Mouse (Mus musculus) heart, embryonic 11.5 days (tissue): Measurements from ENCODE around the gene Car12. TPM values are rescaled to one million over a fixed set of nuclear protein-coding genes. Genes with fewer than 3 reads are reported as not detected.

ENCODE experiments used
- ATAC-seq: fragments of 200-750 bp; cut with Nextera tagmentation; replicated peaks from 2 replicates; pipeline ENCODE4 v1.8.0; 2017; ENCODE audit warnings: moderate library complexity; ENCODE audit not compliant: insufficient number of reproducible peaks, low FRiP score, low TSS enrichment
- H3K27ac ChIP-seq: fragments of 300-500 bp; sonication (generic); 2 replicates; pipeline ENCODE4 v1.5.1; 2014; ENCODE audit warnings: mild to moderate bottlenecking, low read depth, low read length
- H3K27me3 ChIP-seq: fragments of 300-500 bp; sonication (generic); 2 replicates; pipeline ENCODE4 v1.6.1; 2014; ENCODE audit warnings: mild to moderate bottlenecking, low read length, mixed read lengths; ENCODE audit not compliant: control insufficient read depth, insufficient read depth
- H3K36me3 ChIP-seq: fragments of 300-500 bp; sonication (generic); 2 replicates; pipeline ENCODE4 v1.6.1; 2014; ENCODE audit warnings: mild to moderate bottlenecking, low read length, moderate library complexity, mixed read lengths; ENCODE audit not compliant: control insufficient read depth, insufficient read depth
- H3K4me1 ChIP-seq: fragments of 300-500 bp; sonication (generic); 2 replicates; pipeline ENCODE4 v1.6.1; 2014; ENCODE audit warnings: low read length; ENCODE audit not compliant: control insufficient read depth, insufficient read depth
- H3K4me2 ChIP-seq: fragments of 300-500 bp; sonication (generic); 2 replicates; pipeline ENCODE4 v1.6.1; 2014; ENCODE audit warnings: mild to moderate bottlenecking, moderate library complexity
- H3K4me3 ChIP-seq: fragments of 300-500 bp; sonication (generic); 2 replicates; pipeline ENCODE4 v1.5.1; 2014; ENCODE audit warnings: low read depth, low read length
- H3K9ac ChIP-seq: fragments of 300-500 bp; sonication (generic); 2 replicates; pipeline ENCODE4 v1.6.1; 2014; ENCODE audit warnings: mild to moderate bottlenecking, low read depth, low read length, moderate library complexity
- H3K9me3 ChIP-seq: fragments of 300-500 bp; sonication (generic); replicated peaks from 2 replicates; pipeline ENCODE4 v1.6.1; 2016; ENCODE audit warnings: low read length; ENCODE audit not compliant: control insufficient read depth
- WGBS: fragments of 180-500 bp; shearing (Covaris S2); extraction: QIAGEN DNeasy Blood & Tissue Kit; methylation state at CpG from one replicate; pipeline ENCODE4 v1.1.7; 2014; ENCODE audit not compliant: insufficient replicate concordance; 5-methylcytosine and 5-hydroxymethylcytosine counted together
- polyA plus RNA-seq: library from polyadenylated mRNA; unstranded; fragments of >200 nt; fragmentation: Nextera tagmentation; extraction: Ambion mirVana; gene quantifications from 2 replicates; pipeline ENCODE4 v1.2.1, GENCODE M21; 2014

The Car12 gene
- polyA plus RNA-seq, 1 experiment from 2014 or later = 0.30 TPM

DNA sequence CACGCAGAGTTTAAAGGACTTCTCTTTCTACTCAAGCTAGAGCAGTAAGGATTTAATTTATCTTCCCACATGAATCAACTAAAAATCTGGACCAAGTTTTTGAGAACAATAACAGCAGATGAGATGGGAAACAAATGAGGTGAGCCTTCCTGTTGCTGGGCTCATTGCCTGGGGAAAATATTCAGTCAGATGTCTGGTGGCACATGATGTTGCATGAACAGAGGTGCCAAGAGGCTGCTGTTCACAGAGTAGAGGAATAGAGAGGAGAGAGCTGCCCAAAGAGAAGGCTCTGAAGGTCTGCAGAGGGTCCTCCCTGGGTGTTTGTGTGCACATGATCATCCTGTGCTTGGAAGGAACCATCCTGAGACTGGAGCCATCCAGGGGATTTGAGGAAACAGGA, 37.9 kb upstream of the Car12 start:
- no peak overlapping the region for H3K4me3 ChIP-seq
- H3K4me2 ChIP-seq = no peak overlapping the region
- no peak overlapping the region for H3K9ac ChIP-seq
- H3K27me3 ChIP-seq = no peaks in the 10 kb centered on the region
- no peak overlapping the region for H3K27ac ChIP-seq
- no peak for ATAC-seq
- H3K9me3 ChIP-seq = no peaks in the 10 kb centered on the region
- no peaks in the 10 kb centered on the region for H3K36me3 ChIP-seq
- 78% methylated on average over 1 of the region's 1 CpGs for WGBS
- H3K4me1 ChIP-seq = no peaks in the 10 kb centered on the region

DNA sequence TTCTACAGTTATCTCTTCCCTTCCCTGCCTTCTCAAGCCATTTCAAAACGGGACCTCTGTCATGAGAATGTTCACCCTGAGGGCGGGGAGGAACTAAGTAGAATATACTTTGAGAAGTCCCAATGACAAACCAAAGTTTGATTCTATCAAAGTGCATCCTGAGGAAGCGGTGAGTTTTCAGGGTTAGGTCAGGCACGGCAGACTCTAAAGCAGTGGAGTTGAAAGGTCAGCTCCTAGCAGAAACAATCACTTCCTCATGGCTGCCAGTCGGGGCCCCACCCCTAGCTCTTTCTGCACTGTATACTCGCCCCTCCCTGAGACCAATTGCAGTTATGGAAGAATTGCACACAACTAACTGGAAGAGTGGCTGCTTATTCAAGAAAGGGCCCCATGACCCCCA, 33.4 kb upstream of the Car12 start:
- no peak overlapping the region for H3K27ac ChIP-seq
- H3K27me3 ChIP-seq = no peaks in the 10 kb centered on the region
- 49% methylated on average over 6 of the region's 6 CpGs for WGBS
- H3K4me1 ChIP-seq = no peaks in the 10 kb centered on the region
- no peak for ATAC-seq
- no peak overlapping the region for H3K9ac ChIP-seq
- no peaks in the 10 kb centered on the region for H3K9me3 ChIP-seq
- no peaks in the 10 kb centered on the region for H3K36me3 ChIP-seq
- no peak overlapping the region for H3K4me2 ChIP-seq
- no peak overlapping the region for H3K4me3 ChIP-seq

DNA sequence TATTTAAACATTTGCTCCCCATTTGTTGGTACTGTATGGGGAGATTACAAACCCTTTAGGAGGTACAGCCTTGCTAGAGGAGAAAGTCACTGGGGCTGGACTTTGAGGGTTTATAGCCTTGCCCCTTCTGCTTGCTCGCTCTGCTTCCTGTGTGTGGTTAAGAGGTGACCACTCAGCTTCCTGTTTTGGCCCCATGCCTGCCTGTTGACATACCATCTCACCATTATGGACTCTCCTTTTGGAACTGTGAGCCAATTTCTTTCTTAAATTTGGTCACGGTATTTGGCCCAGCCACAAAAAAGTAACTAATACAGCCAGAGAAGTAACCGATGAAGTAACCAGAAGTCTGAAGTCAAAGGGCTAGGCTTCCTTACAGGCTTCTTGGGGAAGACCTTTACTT, 30.7 kb upstream of the Car12 start:
- no peak overlapping the region for H3K9ac ChIP-seq
- H3K27ac ChIP-seq = no peak overlapping the region
- no peak overlapping the region for H3K4me3 ChIP-seq
- H3K4me2 ChIP-seq = no peak overlapping the region
- ATAC-seq = no peak
- WGBS = 84% methylated on average over 3 of the region's 3 CpGs
- no peaks in the 10 kb centered on the region for H3K4me1 ChIP-seq
- H3K27me3 ChIP-seq = no peaks in the 10 kb centered on the region
- no peaks in the 10 kb centered on the region for H3K9me3 ChIP-seq
- no peaks in the 10 kb centered on the region for H3K36me3 ChIP-seq

DNA sequence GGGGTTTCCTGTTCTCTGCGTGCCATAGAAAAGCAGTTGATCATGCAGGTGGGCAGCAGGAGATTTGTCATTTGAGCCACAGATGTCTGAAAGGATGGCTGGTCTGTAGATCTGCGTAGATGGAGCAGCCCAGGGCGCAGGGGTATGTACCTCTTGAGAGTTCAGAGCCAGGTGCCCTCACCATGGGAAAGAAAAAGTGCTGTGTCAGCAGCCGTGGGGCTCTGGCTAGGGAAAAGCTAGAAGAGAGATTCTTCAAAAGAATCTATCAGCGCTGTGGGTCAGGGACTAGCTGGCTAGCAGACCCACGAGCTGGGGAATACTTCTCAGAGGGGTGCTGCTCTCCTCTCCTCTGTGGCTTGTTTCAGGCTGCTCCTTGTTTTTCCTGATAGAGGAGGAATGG, 27.8 kb upstream of the Car12 start:
- no peak overlapping the region for H3K4me2 ChIP-seq
- H3K4me1 ChIP-seq = no peaks in the 10 kb centered on the region
- H3K9ac ChIP-seq = no peak overlapping the region
- ATAC-seq = no peak
- WGBS = 72% methylated on average over 6 of the region's 6 CpGs
- H3K9me3 ChIP-seq = no peaks in the 10 kb centered on the region
- H3K27ac ChIP-seq = no peak overlapping the region
- H3K36me3 ChIP-seq = no peaks in the 10 kb centered on the region
- H3K4me3 ChIP-seq = no peak overlapping the region
- no peaks in the 10 kb centered on the region for H3K27me3 ChIP-seq

DNA sequence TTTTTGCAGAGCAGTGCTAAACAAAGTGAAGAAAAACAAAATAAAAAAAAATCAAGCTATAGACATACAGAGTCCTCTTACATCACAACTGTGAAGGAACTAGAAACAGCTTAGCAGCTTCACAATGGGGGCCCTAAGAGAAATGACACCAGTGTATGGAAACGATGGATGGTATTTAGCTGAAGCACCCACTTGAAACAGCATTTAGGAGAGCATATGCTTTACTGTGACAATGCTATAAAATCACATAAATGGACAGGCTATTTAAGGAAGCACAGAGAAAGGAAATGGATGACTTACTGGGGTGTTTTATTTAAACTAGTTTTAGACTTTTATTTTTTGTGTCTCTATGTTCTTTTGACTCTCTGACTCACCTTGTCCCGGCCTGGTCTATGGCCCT, 25.8 kb upstream of the Car12 start:
- 71% methylated on average over 2 of the region's 2 CpGs for WGBS
- Histone ChIP-seq H3K36me3 (no peaks in the 10 kb centered on the region), H3K4me3 (no peak overlapping the region)

DNA sequence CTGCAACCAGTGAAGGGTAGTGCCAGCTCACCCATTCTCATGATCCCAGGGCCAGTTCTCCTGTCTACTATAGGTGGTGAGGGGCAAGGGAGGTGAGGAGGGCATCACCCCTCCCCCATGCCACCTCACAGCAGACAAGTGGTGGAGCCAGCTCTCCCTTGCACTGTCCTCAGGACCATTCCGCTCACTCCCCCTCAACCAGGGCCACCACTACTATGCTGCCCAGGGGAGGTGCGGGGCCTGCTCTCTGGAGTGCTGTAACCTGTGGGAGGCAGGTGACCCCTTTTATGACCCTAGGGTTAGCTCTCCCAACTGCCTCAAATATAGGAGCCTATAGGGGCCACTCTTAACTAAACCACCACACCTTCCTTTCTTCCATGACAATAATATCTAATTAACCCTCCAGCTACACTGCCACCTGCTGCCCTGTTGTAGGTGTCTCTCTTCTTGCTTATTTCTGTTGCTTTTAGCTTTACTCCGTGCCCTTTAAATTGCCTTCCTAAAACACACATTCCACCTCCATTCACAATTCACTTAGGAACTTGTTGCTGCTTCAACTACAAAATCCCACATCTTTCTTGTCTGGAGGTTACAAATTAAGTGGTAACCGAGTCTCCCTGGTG, 21.7 kb upstream of the Car12 start:
- Histone ChIP-seq H3K4me1 (no peaks in the 10 kb centered on the region), H3K9ac (no peak overlapping the region), H3K4me3 (no peak overlapping the region), H3K4me2 (no peak overlapping the region), H3K36me3 (no peaks in the 10 kb centered on the region), H3K27me3 (no peaks in the 10 kb centered on the region), H3K27ac (no peak overlapping the region), H3K9me3 (no peaks in the 10 kb centered on the region)
- 83% methylated on average over 4 of the region's 4 CpGs for WGBS
- ATAC-seq = no peak

More for the DNA sequence above, 25.8 kb upstream of the Car12 start:
- no peak for ATAC-seq
- H3K9me3 ChIP-seq = no peaks in the 10 kb centered on the region
- H3K9ac ChIP-seq = no peak overlapping the region
- H3K27ac ChIP-seq = no peak overlapping the region
- H3K27me3 ChIP-seq = no peaks in the 10 kb centered on the region
- H3K4me2 ChIP-seq = no peak overlapping the region
- H3K4me1 ChIP-seq = no peaks in the 10 kb centered on the region

DNA sequence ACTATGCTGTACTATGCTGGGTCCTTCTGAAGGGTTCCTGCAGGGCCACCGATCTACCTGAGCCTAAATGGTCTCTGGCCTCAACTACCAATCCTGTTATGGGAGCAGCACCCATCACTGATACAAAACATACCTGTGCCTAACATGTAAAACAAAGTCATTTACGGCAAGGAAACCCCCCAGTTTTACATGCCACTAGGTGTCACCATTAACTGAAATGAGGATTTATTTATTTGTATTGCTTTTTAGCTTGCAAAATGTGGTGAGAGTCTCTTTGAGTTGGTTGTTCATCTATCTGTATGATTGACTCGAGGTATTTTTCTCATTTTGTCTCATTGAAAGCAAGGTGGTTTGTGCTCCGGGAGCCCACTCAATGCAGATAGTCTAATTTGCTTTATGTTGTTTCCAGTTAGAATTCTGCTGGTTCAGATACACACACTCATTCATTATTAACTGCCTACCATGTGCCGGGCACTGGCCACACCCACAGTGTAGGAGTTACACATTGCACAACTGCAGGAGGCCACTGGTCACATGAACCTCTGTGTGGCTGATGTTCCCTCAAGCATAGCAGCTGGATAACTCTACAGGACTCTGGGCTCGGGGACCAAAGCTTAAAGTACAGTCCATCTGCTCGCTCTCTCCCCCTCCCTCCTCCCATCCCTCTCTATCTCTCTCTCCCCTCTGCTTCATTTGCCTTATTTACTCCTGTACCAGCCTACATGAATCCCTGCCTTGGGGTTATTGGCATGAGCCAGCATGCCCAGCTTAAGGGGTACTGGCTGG, 15.9 kb upstream of the Car12 start:
- ATAC-seq = no peak
- Histone ChIP-seq H3K4me3 (no peak overlapping the region), H3K27ac (no peak overlapping the region), H3K27me3 (no peaks in the 10 kb centered on the region), H3K9me3 (no peaks in the 10 kb centered on the region), H3K36me3 (no peaks in the 10 kb centered on the region), H3K4me2 (no peak overlapping the region), H3K4me1 (no peaks in the 10 kb centered on the region), H3K9ac (no peak overlapping the region)
- WGBS = 74% methylated on average over 7 of the region's 7 CpGs

DNA sequence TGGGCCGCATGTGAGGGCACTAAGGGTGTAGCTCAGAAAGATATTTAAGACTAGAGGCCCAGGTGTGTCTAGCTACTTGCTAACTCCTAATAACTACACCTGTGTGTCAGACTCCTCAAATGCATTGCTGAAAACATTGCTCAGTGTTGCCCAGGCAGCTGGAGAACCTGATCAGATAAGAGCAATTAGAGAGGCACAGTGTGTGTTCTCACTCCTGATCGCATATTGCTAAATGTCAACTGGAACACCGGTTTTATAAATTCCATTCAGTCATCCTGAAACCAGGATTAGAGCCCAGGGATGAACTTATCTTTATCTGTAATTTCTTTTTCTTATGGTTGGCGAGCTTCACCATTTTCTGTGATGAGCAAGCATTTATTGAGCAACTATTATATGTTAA, 13.7 kb upstream of the Car12 start:
- Histone ChIP-seq H3K4me1 (no peaks in the 10 kb centered on the region), H3K36me3 (no peaks in the 10 kb centered on the region), H3K4me2 (no peak overlapping the region), H3K9me3 (no peaks in the 10 kb centered on the region), H3K27me3 (no peaks in the 10 kb centered on the region), H3K27ac (no peak overlapping the region), H3K9ac (no peak overlapping the region), H3K4me3 (no peak overlapping the region)
- ATAC-seq = no peak
- 84% methylated on average over 4 of the region's 4 CpGs for WGBS

DNA sequence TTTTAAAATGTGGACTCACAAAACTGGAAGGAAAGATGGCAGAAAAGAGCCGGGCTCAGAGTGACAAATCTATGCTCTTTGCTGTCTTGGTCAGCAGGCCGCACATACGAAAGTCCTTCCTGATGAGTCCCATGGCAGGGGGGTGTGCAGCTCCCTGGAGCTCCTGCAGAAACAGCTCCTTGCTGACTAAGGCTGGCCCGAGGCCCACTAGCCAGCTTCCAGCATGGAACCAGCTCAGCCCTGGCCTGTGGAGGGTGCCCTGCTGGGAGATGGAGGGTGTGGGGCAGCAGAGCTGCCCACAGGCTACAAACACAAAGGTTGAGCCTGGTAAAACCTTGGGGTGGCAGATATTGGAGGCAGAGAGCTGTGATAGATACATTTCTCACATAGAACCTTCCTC, 10.5 kb upstream of the Car12 start:
- Histone ChIP-seq H3K27ac (no peak overlapping the region), H3K9ac (no peak overlapping the region), H3K4me3 (no peak overlapping the region), H3K36me3 (no peaks in the 10 kb centered on the region), H3K27me3 (no peaks in the 10 kb centered on the region), H3K4me2 (no peak overlapping the region), H3K4me1 (no peaks in the 10 kb centered on the region), H3K9me3 (no peaks in the 10 kb centered on the region)
- no peak for ATAC-seq
- WGBS = 67% methylated on average over 4 of the region's 4 CpGs
